Mouse (Mus musculus): ENCODE measurements around the gene Phrf1. TPM values are rescaled to one million over a fixed set of nuclear protein-coding genes. Genes with fewer than 3 reads are reported as not detected.

Phrf1 gene
- total RNA-seq (2023), result 89.4 and 114 TPM in 2 replicates

DNA sequence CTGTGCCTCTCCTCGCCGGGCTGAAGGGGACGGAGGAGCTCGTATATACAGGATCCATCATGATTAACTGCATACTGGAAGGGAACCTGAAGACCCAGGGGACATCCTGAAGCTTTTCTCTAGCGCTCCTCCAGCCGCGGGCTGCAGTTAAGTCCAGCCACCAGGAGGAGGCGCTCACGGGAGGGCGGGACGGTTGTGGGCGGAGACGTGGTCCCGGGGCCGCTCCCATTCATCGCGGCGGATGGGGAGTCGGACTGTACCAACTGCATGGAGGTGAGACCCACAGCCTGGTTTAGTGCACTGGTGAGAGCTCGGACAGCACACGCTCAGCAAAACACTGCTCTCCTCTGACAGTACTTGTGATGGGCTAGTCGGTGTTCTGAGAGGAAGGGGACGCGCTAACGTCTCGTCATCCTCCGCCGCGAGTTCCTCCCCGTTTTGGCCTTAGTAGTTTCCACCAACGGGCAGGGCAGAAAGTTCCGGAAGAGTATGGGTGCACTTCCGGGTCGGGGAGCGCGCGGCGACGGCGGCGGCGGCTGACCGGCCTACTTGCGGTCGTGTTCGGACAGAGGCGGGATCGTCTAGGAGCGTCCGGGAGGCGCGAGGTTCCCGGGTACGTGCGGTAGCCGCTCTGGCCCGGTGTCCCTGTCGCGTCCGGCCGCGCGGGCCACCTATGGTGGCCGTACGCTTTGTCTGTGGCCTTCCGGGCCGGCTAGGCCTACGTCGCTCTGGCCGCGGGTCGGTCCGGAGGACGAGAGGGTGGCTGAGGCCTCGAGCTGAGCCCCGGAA is at the start of gene Phrf1:
TSS of gene Phrf1 (plus strand) at position 506 of the 789 bp plus-strand sequence.

DNA sequence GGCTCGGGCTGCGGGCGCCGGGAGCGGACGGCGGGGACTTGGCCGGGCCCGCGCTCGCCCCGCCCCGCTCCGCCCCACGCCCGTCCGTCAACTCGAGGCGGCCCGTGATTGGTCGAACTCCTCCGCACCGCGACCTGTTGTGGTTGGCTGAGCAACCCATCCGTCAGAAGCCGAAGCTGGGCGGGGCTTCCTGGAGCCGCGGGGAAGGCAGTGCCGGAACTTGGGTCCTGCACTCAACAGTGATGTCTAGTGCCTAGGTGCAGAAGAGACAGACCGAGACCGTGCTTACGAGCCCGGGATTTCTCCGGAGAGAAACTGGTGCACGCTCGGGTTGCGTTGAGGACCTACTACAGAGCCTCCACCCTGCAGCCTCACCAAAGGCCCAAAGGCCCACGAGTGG is 34.6 kb upstream of the Phrf1 start, which contains the start of the genes Hras and Lrrc56:
TSS of gene Hras (minus strand) at position 58 of the 400 bp plus-strand sequence.
TSS of gene Lrrc56 (plus strand) at position 210 of the 400 bp plus-strand sequence.

DNA sequence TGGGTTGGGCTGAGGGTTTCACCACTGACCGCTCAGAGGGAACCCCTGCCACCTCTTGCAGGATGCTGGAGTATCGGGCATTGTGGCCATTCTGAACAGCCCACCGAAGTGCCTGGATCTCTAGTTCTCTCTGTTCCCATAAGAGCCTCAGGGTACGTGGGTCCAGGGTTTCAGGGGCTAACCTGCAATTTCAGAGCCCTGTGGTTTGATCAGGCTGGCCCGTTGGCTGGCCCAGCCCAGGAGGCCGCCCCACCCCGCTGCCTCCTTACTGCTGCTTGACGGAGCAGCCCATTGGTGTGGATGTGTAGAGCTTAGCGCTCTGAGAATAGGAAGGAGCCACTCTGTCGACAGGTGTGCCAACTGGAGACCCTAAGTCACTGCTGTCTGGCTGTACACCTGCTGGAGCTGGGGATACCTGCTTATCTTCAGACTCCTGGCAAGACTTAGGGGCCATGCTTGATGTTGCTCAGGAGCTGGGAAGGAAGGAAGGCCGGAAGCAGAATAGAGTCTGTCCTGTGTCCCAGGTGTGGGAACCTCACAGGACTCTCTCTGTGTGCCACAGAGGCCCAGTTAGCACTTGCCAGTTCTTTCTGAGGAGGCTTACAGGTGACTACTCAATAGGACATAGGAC is 14.9 kb upstream of the Phrf1 start, which contains the start of gene Lmntd2:
TSS of gene Lmntd2 (minus strand) at position 476 of the 631 bp plus-strand sequence.

DNA sequence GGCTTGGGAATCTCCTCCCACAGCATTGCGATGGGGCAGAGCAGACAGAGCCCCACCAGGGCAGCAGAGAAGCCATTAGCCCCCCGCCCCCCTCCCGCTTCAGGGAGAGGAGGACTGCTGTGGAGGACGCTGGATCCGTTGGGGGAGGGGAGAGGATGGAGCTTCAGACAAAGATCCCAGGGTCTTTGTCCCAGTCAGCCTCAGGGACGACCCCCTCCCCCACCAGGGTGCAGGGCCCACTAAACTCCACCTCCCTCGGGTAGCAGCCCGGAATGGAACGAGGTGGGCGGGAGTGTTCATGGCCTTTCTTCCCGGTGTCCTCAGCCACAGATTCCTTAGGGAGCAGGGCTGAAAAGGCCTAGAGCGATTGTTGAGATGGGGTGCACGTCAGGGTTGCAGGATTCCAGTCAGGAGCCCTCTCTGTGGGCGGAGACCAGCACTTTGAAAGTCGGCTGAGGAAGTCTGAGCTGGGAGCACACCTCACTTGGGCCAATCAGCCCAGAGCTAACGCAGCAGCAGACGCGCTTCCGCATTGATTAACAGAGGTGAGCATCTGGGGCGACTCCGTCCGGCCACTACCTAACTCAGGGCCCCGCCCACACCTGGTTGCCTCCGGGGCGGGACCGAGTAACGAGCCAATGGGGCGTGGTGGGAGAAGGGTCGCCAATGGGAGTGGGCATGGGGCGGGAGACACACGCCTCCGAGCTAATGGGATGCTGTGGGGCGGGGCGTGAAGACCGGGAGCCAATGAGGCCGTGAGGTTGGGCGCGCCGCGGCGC is 13.3 kb upstream of the Phrf1 start, which contains the start of gene Rassf7:
TSS of gene Rassf7 (plus strand) at position 760 of the 779 bp plus-strand sequence.

DNA sequence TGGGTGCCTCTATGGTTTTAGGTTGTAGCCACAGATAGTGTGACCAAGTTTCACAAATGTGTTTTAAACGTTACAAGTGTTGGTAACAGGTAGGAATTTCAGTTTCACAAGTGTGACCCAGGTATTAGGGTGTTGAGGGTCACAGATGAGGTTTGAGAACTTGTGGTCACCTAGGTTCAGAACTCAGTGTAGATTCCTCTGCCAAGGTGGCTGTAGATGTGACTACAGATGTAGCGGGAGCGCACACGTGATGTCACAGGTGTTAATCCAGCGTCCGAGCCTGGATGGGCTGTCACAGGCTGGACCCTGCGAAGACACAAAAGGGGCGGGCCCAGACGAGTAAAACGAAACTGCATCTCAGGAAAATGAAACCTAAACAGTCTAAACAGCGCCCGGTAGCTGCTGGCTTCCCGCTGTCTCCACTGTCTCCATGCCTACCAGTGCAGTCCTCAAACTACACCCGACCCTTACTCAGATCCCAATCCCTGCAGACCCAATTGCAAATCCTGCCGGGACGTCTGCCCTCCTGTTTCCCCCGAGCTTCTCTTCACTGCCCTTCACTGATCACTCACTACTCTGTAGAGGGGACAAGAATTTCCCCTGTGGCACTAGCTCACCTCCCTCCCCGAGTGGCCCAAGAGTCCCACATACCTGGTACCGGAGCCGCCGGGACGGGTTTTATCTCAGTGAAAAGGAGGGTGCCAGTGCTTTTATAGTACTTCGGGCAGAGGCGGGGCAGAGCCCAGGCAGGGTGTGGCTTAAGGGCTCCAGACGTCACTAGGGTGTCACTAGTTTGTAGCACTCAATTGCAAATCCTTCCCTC is 37.4 kb downstream of the Phrf1 start, which contains the start of gene Irf7:
TSS of gene Irf7 (minus strand) at position 743 of the 823 bp plus-strand sequence.

DNA sequence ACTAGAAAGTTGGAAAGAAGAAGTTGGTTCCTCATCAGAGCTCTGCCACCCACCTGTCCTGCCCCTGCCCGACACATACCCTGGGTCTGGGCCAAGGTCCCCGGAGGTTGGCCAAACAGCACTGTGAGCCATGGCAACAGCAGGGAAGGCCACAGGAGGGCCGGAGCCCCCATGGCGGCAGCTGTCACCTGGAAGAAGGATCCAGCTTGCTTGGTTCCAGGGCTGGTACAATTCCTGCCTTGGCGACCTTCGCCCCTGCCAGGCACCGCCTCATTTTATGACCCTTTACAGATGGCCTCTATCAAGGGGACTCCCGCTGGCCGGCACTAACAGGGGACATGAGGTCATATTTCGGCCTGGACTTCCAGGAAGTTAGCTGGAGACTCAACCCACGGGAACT is 48.0 kb downstream of the Phrf1 start, which contains the start of gene Cdhr5:
TSS of gene Cdhr5 (minus strand) at position 241 of the 400 bp plus-strand sequence.

DNA sequence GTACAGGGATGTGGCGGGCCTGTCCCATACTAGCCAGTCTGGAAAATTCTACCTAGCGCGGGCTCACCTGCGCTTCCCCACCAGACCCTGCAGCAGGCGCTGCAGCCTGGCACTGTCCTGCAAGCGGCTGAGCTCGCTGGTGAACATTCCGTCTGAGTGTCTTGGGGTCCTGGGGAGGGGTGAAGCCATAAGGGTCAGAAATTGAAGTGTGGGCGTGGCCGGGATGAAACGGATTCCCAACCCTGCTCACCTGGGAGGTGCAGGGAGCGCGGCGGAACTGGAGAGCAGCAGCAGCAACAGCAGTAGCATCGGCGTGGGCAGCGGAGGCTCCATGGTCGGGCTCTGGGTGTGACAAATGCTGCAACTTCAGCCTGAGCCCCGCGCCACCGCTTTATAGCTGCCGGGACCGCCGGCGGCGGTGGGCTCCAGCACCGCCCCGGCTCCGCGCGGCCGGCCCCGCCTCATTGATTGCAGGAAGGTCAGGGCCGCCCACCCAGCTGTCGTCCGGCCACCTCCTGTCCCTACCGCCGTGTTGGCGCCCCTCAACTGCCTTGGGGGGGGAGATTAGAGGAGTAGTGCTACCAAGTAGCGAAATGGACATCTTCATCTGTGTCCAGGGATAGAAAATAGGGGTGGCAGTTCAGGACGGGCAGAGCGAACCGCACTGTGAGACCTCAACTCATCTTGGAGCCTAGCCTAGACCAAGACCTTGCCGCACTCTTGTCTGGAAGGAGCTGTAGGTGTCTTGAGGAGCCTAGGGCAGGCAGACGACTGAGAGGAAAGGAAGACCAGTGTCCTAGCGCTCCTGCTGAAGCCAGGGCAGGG is 50.4 kb downstream of the Phrf1 start, which contains the start of gene Sct:
TSS of gene Sct (minus strand) at position 368 of the 825 bp plus-strand sequence.

DNA sequence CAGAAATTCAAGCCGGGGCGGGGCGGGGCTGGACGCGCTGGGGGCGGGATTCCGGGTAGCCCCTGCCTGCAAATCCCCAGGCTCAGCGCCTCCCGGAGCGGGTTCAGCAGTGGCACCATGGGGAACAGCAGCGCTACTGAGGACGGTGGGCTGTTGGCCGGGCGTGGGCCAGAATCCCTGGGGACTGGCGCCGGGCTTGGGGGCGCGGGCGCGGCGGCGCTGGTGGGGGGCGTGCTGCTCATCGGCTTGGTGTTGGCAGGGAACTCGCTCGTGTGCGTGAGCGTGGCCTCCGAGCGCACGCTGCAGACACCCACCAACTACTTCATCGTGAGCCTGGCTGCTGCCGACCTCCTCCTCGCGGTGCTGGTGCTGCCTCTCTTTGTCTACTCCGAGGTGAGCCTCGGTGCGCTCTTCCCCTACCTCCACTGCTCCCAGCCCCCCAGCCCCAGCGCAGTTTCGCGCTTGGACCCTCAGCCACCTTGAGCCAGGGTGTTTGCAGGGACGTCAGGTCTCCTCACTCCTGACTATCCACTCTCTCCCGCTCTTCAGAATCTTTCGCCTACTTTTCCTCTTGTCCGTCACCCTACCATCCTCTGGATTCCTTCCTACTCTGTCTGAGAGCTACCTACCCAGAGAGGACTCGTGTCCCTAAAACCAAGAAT is 63.5 kb downstream of the Phrf1 start, which contains the start of gene Drd4:
TSS of gene Drd4 (plus strand) at position 86 of the 662 bp plus-strand sequence.

Other genes starting within 250 kb of the Phrf1 start
- gene Ifitm3, start 218.0 kb upstream of the Phrf1 start, total RNA-seq (2023), result 381 and 488 TPM in 2 replicates
- gene Ifitm6, start 210.9 kb upstream of the Phrf1 start, total RNA-seq (2023), result 593 and 1,068 TPM in 2 replicates
- not detected in 2 replicates for gene Gm17387, start 199.7 kb upstream of the Phrf1 start, total RNA-seq (2023)
- 0.34 and 0.82 TPM in 2 replicates for gene B4galnt4, start 167.7 kb upstream of the Phrf1 start, total RNA-seq (2023)
- gene Pkp3, start 150.6 kb upstream of the Phrf1 start, total RNA-seq (2023), result 2.4 and 2.6 TPM in 2 replicates
- 4.4 and 5.0 TPM in 2 replicates for gene Sigirr, start 128.2 kb upstream of the Phrf1 start, total RNA-seq (2023)
- not detected in 2 replicates for gene Ano9, start 111.0 kb upstream of the Phrf1 start, total RNA-seq (2023)
- gene Ptdss2, start 106.4 kb upstream of the Phrf1 start, total RNA-seq (2023), result 5.3 and 7.8 TPM in 2 replicates
- 105 and 134 TPM in 2 replicates for gene Rnh1, start 55.9 kb upstream of the Phrf1 start, total RNA-seq (2023)
- gene Hras, start 34.8 kb upstream of the Phrf1 start, total RNA-seq (2023), result 23.9 and 28.1 TPM in 2 replicates
- gene Lrrc56, start 34.6 kb upstream of the Phrf1 start, total RNA-seq (2023), result 4.2 and 4.5 TPM in 2 replicates
- gene Lmntd2, start 14.7 kb upstream of the Phrf1 start, total RNA-seq (2023), result 0.18 TPM in 1 of 2 replicates, not detected in the other
- gene Rassf7, start 12.9 kb upstream of the Phrf1 start, total RNA-seq (2023), result 2.7 and 5.1 TPM in 2 replicates
- 21.6 and 37.9 TPM in 2 replicates for gene Irf7, start 37.7 kb downstream of the Phrf1 start, total RNA-seq (2023)
- not detected in 2 replicates for gene Cdhr5, start 48.0 kb downstream of the Phrf1 start, total RNA-seq (2023)
- not detected in 2 replicates for gene Sct, start 50.3 kb downstream of the Phrf1 start, total RNA-seq (2023)
- not detected in 2 replicates for gene Drd4, start 63.2 kb downstream of the Phrf1 start, total RNA-seq (2023)
- gene Deaf1, start 98.9 kb downstream of the Phrf1 start, total RNA-seq (2023), result 24.8 and 29.7 TPM in 2 replicates
- gene Tmem80, start 99.0 kb downstream of the Phrf1 start, total RNA-seq (2023), result 7.0 and 7.4 TPM in 2 replicates
- gene Eps8l2, start 110.1 kb downstream of the Phrf1 start, total RNA-seq (2023), result 0.47 and 0.66 TPM in 2 replicates
- gene Taldo1, start 163.4 kb downstream of the Phrf1 start, total RNA-seq (2023), result 730 and 774 TPM in 2 replicates
- gene Gatd1, start 185.4 kb downstream of the Phrf1 start, total RNA-seq (2023), result 15.3 and 17.2 TPM in 2 replicates
- gene Cend1, start 200.7 kb downstream of the Phrf1 start, total RNA-seq (2023), result not detected in 2 replicates
- gene Slc25a22, start 209.1 kb downstream of the Phrf1 start, total RNA-seq (2023), result 10.3 and 12.4 TPM in 2 replicates
- 7.9 and 11.7 TPM in 2 replicates for gene Pidd1, start 215.2 kb downstream of the Phrf1 start, total RNA-seq (2023)
- 574 and 716 TPM in 2 replicates for gene Rplp2, start 218.6 kb downstream of the Phrf1 start, total RNA-seq (2023)
- 113 and 121 TPM in 2 replicates for gene Pnpla2, start 226.4 kb downstream of the Phrf1 start, total RNA-seq (2023)
- 5.1 and 7.2 TPM in 2 replicates for gene Cracr2b, start 232.3 kb downstream of the Phrf1 start, total RNA-seq (2023)
- 9.1 and 14.0 TPM in 2 replicates for gene Cd151, start 238.6 kb downstream of the Phrf1 start, total RNA-seq (2023)
- 8.3 and 8.5 TPM in 2 replicates for gene Polr2l, start 246.3 kb downstream of the Phrf1 start, total RNA-seq (2023)
- gene Tspan4, start 246.5 kb downstream of the Phrf1 start, total RNA-seq (2023), result 1.5 and 3.1 TPM in 2 replicates

Data from neutrophil, adult 65 days (primary cell).